Mouse (Mus musculus) forebrain, postnatal 0 days (tissue): ENCODE measurements at regions not wholly inside any gene's neighbourhood (a gene's known extent, or its start where the extent isn't known, plus 50 kb on each side); places are given as distances from the start of the nearest gene placed in this dataset.
A peak's percentile ranks its signal among the peaks of the same experiment; 100 is the strongest.

Source experiments
- ATAC-seq: fragments of 200-750 bp; cut with Nextera tagmentation; 2 replicates; pipeline ENCODE4 v1.8.0; 2017; ENCODE audit warnings: mild to moderate bottlenecking, moderate library complexity
- DNase-seq: peaks from one replicate; pipeline ENCODE4 v3.0.0-alpha.2; 2015
- H3K27ac ChIP-seq: fragments of 300-500 bp; sonication (generic); 2 replicates; pipeline ENCODE4 v1.5.1; 2014; ENCODE audit warnings: low read depth, mild to moderate bottlenecking, antibody characterized with exemption, low read length, moderate library complexity, mixed read lengths
- H3K27me3 ChIP-seq: fragments of 300-500 bp; sonication (generic); 2 replicates; pipeline ENCODE4 v1.6.1; 2014; ENCODE audit warnings: mild to moderate bottlenecking, low read length, mixed read lengths; ENCODE audit not compliant: insufficient read depth
- H3K36me3 ChIP-seq: fragments of 300-500 bp; sonication (generic); 2 replicates; pipeline ENCODE4 v1.6.1; 2014; ENCODE audit warnings: mild to moderate bottlenecking, moderate library complexity; ENCODE audit not compliant: insufficient read depth
- H3K4me1 ChIP-seq: fragments of 300-500 bp; sonication (generic); 2 replicates; pipeline ENCODE4 v1.6.1; 2014; ENCODE audit warnings: antibody characterized with exemption; ENCODE audit not compliant: insufficient read depth
- H3K4me2 ChIP-seq: fragments of 300-500 bp; sonication (generic); 2 replicates; pipeline ENCODE4 v1.6.1; 2014; ENCODE audit warnings: low read depth, mild to moderate bottlenecking, moderate library complexity
- H3K4me3 ChIP-seq: fragments of 300-500 bp; sonication (generic); 2 replicates; pipeline ENCODE4 v1.5.1; 2014; ENCODE audit warnings: low read depth, low read length, mixed read lengths
- H3K9ac ChIP-seq: fragments of 300-500 bp; sonication (generic); 2 replicates; pipeline ENCODE4 v1.6.1; 2014; ENCODE audit warnings: mild to moderate bottlenecking
- H3K9me3 ChIP-seq: fragments of 300-500 bp; sonication (generic); 2 replicates; pipeline ENCODE4 v1.6.1; 2016; ENCODE audit warnings: low read length
- CTCF ChIP-seq: sonication (generic); IDR thresholded peaks from 2 replicates; pipeline ENCODE4 v1.5.1; 2016; ENCODE audit warnings: antibody characterized with exemption, control low read depth, low read depth
- WGBS: fragments of 180-500 bp; shearing (Covaris S2); extraction: QIAGEN DNeasy Blood & Tissue Kit; methylation state at CpG from one replicate; pipeline ENCODE4 v1.1.7; 2014; 5-methylcytosine and 5-hydroxymethylcytosine counted together

DNA sequence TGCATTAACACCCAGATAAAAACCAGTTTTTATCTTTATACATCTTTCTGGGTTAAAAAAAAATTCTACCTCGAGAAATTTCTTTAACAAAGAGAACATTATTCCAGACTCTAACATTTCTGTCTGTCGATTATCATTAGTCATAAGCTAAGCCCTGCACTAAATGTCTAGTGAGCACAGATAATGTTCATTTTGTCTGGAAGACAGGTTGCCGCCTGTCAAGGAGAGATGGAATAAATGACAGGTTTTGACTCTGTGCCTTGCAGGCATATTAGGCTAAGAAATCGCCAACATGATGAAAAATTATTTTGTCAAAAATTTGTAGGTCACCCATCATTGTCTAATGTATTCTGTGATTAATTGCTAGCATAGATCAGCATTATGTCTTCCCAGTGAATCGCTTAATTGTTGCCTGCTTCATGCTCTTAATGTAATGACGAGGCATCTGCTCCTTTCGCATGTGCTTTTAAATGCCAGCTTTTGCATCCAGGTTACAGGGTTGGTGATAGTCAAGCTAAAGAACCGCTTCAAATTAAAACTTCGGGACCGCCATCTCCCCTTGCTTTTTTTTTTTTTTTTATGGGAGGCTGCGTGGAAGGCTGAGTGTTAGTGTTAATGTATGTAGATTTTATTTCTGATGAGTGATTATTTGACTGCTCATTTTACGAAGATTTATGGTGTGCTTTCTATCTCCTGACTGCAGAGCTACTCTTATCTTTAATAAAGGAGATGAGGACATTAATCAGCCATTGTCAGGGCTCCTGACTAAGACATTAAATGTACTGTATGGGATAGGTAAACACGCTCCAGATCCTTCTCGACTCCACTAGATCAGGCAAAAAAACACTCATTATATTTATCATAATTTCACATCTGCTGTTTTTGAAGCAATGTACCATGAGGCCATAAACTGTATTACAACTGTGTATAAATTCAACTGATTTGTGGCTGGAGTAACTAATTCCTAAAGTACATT, 135.9 kb upstream of the Meis2 start:
- 41% methylated on average over 14 of the region's 14 CpGs for WGBS
- H3K4me3 ChIP-seq, result no peak overlapping the region
- no peak overlapping the region for H3K9ac ChIP-seq
- H3K36me3 ChIP-seq, result no peaks in the 10 kb centered on the region
- TF ChIP-seq CTCF, result no peak
- peak; percentile 88; the same call in 1 of the 2 replicates for ATAC-seq
- H3K9me3 ChIP-seq, result no peaks in the 10 kb centered on the region
- H3K27me3 ChIP-seq, result no peaks in the 10 kb centered on the region
- H3K4me2 ChIP-seq, result peak overlapping the region; percentile 13; the same call in 1 of the 2 replicates
- H3K4me1 ChIP-seq, result no peaks in the 10 kb centered on the region
- peak; percentile 53 for DNase-seq
- H3K27ac ChIP-seq, result 0 out of 2 replicates have a peak overlapping the region, but pooled peaks have one; percentile 9

DNA sequence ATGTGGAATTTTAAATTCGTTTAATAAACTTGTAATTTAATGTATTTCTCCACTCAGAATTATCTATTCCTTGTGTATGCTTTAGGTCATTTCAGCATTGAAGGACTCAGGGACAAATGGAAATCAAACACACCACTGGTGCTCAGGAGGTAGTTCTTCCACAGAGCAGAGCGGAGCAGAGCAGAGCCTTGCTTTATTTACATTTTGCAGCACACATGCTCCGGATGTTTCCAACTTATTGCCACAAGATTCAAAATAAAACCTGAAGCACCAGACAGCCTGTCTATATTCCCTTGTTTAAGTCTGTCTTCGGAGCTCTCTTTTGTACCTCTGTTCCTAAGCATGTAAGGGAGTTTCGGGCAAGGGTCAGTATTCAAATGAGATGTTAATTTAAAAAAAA, 135.2 kb upstream of the Meis2 start:
- Histone ChIP-seq H3K4me2 (no peak overlapping the region), H3K4me3 (no peak overlapping the region), H3K4me1 (no peaks in the 10 kb centered on the region), H3K9ac (no peak overlapping the region), H3K27me3 (no peaks in the 10 kb centered on the region), H3K36me3 (no peaks in the 10 kb centered on the region), H3K27ac (0 out of 2 replicates have a peak overlapping the region, but pooled peaks have one; percentile 36), H3K9me3 (no peaks in the 10 kb centered on the region)
- 48% methylated on average over 5 of the region's 5 CpGs for WGBS
- TF ChIP-seq CTCF, result no peak
- DNase-seq (peak; percentile 16), ATAC-seq (peak; percentile 56; the same call in 1 of the 2 replicates)

DNA sequence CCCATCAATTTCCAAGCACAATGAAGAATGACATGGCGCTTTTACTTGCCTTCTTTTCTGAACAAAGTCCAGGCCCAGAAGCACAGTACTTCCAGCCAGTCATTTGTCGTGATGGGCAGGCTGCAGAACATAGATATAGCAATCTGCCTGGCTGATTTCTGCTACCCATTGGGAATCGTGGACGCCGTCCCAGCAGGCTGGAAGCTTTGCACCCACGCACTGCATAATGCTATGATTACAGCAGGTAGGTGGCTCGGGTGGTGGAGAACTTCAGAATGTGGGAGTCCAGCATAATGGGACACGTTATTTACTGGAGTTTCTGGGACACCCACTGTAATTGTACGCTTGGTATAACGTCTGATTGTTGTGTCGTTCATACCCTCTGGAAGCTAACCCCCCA, 116.2 kb upstream of the Meis2 start:
- no peak overlapping the region for H3K4me3 ChIP-seq
- no peaks in the 10 kb centered on the region for H3K36me3 ChIP-seq
- WGBS, result 62% methylated on average over 11 of the region's 11 CpGs
- no peak overlapping the region for H3K27ac ChIP-seq
- ATAC-seq (no peak), DNase-seq (no peak)
- no peaks in the 10 kb centered on the region for H3K27me3 ChIP-seq
- TF ChIP-seq CTCF, result no peak
- H3K9me3 ChIP-seq, result no peaks in the 10 kb centered on the region
- H3K4me2 ChIP-seq, result no peak overlapping the region
- H3K4me1 ChIP-seq, result no peaks in the 10 kb centered on the region
- H3K9ac ChIP-seq, result no peak overlapping the region

DNA sequence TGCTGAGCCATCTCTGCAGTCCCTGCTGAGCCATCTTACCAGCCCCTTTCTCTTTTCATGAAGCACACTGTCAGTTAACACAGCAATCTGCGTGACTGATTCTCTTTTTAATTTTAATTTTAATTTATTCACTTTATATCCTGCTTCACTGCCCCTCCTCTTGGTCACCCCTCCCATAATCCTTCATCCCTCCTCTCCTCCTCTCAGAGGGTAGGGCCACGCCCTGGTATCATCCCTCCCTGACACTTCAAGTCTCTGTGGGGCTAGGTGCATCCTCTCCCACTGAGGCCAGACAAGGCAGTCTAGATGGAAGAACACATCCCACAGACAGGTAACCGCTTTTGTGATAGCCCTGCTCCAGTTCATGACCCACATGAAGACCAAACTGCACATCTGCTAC, 111.5 kb upstream of the Meis2 start:
- Histone ChIP-seq H3K27me3 (no peaks in the 10 kb centered on the region), H3K9me3 (no peaks in the 10 kb centered on the region), H3K4me3 (no peak overlapping the region), H3K36me3 (no peaks in the 10 kb centered on the region), H3K4me1 (no peaks in the 10 kb centered on the region), H3K27ac (no peak overlapping the region), H3K9ac (no peak overlapping the region), H3K4me2 (no peak overlapping the region)
- DNase-seq (no peak), ATAC-seq (no peak)
- no peak for TF ChIP-seq CTCF
- 85% methylated on average over 3 of the region's 3 CpGs for WGBS

DNA sequence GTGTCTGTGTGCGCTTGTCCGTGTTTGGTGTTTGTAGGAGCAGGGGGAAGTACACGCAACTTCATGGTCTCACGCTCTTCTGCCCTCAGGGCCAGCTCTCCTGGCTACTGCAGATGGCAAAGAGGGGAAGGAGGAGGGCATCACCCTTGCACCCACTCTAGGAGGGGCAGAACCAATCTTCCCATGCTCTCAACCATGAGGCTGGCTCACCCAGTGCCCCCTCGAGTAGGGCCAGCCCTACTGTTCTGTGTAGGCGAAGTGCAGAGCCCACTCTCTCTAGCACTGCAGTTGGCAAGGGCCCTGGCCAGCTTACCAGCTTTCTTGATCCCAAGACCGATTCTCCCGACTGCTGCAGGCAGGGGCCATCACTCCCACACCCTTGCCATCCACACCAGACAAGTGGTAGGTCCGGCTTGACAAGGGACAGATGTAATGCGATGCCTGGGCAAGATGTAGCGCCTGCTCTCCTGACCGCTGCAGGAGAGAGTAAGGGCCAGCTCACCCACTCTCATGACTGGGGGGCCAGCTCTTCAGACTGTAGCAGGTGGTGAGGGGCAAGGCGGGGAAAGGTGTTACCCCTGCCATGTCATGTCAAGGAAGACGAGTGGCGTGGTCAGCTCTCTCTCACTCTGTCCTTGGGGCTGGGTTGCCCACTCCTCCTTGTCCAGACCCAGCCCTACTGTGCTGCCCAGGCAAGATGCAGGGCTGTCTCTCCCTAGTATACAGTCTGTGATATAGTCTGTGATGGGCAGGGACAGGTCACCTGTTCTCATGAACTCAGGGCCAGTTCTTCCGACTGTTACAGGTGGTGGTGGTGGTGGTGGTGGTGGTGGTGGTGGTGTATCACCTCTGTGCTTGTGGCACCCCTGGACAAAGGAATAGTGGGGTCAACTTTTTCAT, 100.5 kb upstream of the Meis2 start:
- Histone ChIP-seq H3K4me1 (no peaks in the 10 kb centered on the region), H3K9me3 (no peaks in the 10 kb centered on the region), H3K36me3 (no peaks in the 10 kb centered on the region), H3K4me3 (no peak overlapping the region), H3K27ac (no peak overlapping the region), H3K9ac (no peak overlapping the region), H3K27me3 (no peaks in the 10 kb centered on the region), H3K4me2 (no peak overlapping the region)
- no peak for TF ChIP-seq CTCF
- no peak for DNase-seq
- 94% methylated on average over 16 of the region's 16 CpGs for WGBS
- no peak for ATAC-seq
